Mouse (Mus musculus): Measurements from ENCODE around the gene Sardh. TPM values are rescaled to one million over a fixed set of nuclear protein-coding genes. Genes with fewer than 3 reads are reported as not detected.

The Sardh gene
- polyA plus RNA-seq, 1 experiment from 2014 or later: 5.8 TPM

DNA sequence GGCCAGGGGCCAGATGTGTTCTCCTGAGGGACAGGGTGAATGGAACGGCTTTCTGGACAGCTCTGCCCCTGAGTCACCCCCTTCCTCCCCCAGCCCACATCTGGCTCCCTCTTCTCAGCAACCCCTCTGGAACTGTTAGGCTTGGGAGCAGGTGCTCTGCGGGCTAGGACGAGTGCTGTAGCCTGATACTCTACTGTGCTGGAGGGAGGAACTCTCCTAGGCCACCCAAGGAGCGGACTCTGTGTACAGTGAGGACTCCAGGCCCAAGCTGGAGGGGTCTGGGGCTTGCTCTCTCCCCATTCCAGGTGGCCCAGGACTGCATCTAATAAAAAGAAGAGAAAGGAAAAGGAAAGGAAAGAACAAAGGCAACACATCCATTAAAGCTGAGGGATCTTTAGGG is 58.1 kb downstream of the Sardh start:
- Histone ChIP-seq H3K27me3 (no peaks in the 10 kb centered on the region), H3K4me2 (replicated peaks) (no peak overlapping the region), H3K9me3 (no peaks in the 10 kb centered on the region), H3K4me3 (no peak overlapping the region), H3K36me3 (no peaks in the 10 kb centered on the region), H3K27ac (replicated peaks) (no peak overlapping the region), H3K9ac (replicated peaks) (no peak overlapping the region), H3K4me1 (no peaks in the 10 kb centered on the region)
- no peak for ATAC-seq (ENCODE audit: low FRiP score, low read depth)
- 70% methylated on average over 4 of the region's 4 CpGs for WGBS

DNA sequence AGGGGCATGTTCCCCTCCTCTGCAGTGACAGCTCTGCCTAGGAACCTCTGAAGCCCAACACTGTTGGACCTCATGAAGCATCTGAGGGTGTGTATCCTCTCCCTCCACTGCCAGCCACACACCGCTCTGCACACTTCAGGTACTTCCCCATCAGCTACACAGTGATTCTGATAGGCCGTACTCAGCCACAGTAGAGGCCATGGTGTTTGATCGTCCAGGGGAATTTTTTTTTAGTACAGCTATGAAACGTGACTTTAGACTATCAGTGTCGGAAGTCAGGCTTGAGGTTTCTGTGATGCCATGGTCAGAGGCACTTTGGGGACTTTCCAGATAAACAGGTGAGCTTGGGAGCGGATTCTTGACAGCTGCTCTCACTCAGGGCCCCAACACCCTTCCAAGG is 60.6 kb downstream of the Sardh start:
- no peaks in the 10 kb centered on the region for H3K36me3 ChIP-seq
- no peaks in the 10 kb centered on the region for H3K9me3 ChIP-seq
- no peaks in the 10 kb centered on the region for H3K27me3 ChIP-seq
- no peak overlapping the region for H3K4me2 ChIP-seq (replicated peaks)
- no peaks in the 10 kb centered on the region for H3K4me1 ChIP-seq
- H3K9ac ChIP-seq (replicated peaks): no peak overlapping the region
- no peak overlapping the region for H3K27ac ChIP-seq (replicated peaks)
- H3K4me3 ChIP-seq: no peak overlapping the region
- WGBS: 80% methylated on average over 6 of the region's 6 CpGs
- ATAC-seq (ENCODE audit: low FRiP score, low read depth): no peak

- Histone ChIP-seq H3K36me3 (no peaks in the 10 kb centered on the region), H3K9me3 (no peaks in the 10 kb centered on the region), H3K4me3 (no peak overlapping the region), H3K9ac (replicated peaks) (no peak overlapping the region), H3K4me1 (no peaks in the 10 kb centered on the region), H3K4me2 (replicated peaks) (no peak overlapping the region), H3K27ac (replicated peaks) (no peak overlapping the region), H3K27me3 (no peaks in the 10 kb centered on the region)
- 86% methylated on average over 12 of the region's 12 CpGs for WGBS
- ATAC-seq (ENCODE audit: low FRiP score, low read depth): no peak
Observed at GRCm38 (mm10) chr2:27183734-27184133, 64.4 kb downstream of the Sardh start.

DNA sequence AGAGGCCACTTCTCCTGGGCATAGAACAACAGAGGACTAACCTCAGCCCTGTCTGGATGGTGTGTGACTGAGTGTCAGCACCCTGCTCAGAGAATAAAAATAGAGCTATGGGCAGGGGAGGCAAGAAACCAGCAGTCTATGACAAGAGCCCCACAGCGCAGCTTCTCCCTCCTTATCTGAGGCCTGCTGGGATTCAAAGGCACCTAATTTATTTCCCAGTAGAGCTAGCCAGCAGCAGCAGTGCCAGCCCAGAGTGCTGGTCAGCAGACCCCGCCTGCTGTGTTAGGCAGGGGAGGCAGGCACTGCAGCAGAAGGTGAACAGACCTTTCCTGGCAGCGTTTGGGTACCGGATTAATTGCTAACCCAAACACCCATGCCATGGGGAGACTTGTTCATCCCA is 66.2 kb downstream of the Sardh start:
- WGBS: 69% methylated on average over 4 of the region's 4 CpGs
- Histone ChIP-seq H3K27ac (replicated peaks) (no peak overlapping the region), H3K9me3 (no peaks in the 10 kb centered on the region), H3K36me3 (no peaks in the 10 kb centered on the region), H3K27me3 (peaks cover 5% of the 10 kb centered on the region; the same call in 1 of the 2 replicates), H3K4me1 (no peaks in the 10 kb centered on the region), H3K9ac (replicated peaks) (no peak overlapping the region), H3K4me2 (replicated peaks) (no peak overlapping the region), H3K4me3 (no peak overlapping the region)
- ATAC-seq (ENCODE audit: low FRiP score, low read depth): no peak

GRCm38 (mm10) chr2:27179101-27179500 is 69.0 kb downstream of the Sardh start:
- ATAC-seq (ENCODE audit: low FRiP score, low read depth): no peak
- no peak overlapping the region for H3K4me2 ChIP-seq (replicated peaks)
- no peak overlapping the region for H3K27ac ChIP-seq (replicated peaks)
- peaks cover 5% of the 10 kb centered on the region; the same call in 1 of the 2 replicates for H3K27me3 ChIP-seq
- H3K9ac ChIP-seq (replicated peaks): no peak overlapping the region
- no peaks in the 10 kb centered on the region for H3K4me1 ChIP-seq
- H3K9me3 ChIP-seq: no peaks in the 10 kb centered on the region
- no peaks in the 10 kb centered on the region for H3K36me3 ChIP-seq
- WGBS: 81% methylated on average over 8 of the region's 8 CpGs
- H3K4me3 ChIP-seq: no peak overlapping the region

GRCm38 (mm10) chr2:27175696-27176267 is 72.4 kb downstream of the Sardh start:
- Histone ChIP-seq H3K27ac (replicated peaks) (no peak overlapping the region), H3K4me1 (no peaks in the 10 kb centered on the region), H3K9ac (replicated peaks) (no peak overlapping the region), H3K4me3 (no peak overlapping the region), H3K27me3 (peaks cover 5% of the 10 kb centered on the region; the same call in 1 of the 2 replicates), H3K4me2 (replicated peaks) (no peak overlapping the region), H3K9me3 (no peaks in the 10 kb centered on the region), H3K36me3 (no peaks in the 10 kb centered on the region)
- ATAC-seq (ENCODE audit: low FRiP score, low read depth): no peak
- WGBS: 81% methylated on average over 10 of the region's 10 CpGs

- Histone ChIP-seq H3K4me1 (no peaks in the 10 kb centered on the region), H3K27me3 (peaks cover 5% of the 10 kb centered on the region; the same call in 1 of the 2 replicates), H3K4me3 (no peak overlapping the region), H3K36me3 (no peaks in the 10 kb centered on the region), H3K9me3 (no peaks in the 10 kb centered on the region), H3K27ac (replicated peaks) (no peak overlapping the region), H3K9ac (replicated peaks) (no peak overlapping the region), H3K4me2 (replicated peaks) (no peak overlapping the region)
- WGBS: 77% methylated on average over 2 of the region's 2 CpGs
- ATAC-seq (ENCODE audit: low FRiP score, low read depth): no peak
Observed at GRCm38 (mm10) chr2:27174242-27174641, 73.9 kb downstream of the Sardh start.

GRCm38 (mm10) chr2:27166999-27167398 is 81.1 kb downstream of the Sardh start:
- H3K4me1 ChIP-seq: peaks cover 6% of the 10 kb centered on the region; the same call in 1 of the 2 replicates
- no peak overlapping the region for H3K27ac ChIP-seq (replicated peaks)
- no peak overlapping the region for H3K4me2 ChIP-seq (replicated peaks)
- ATAC-seq (ENCODE audit: low FRiP score, low read depth): no peak
- no peaks in the 10 kb centered on the region for H3K36me3 ChIP-seq
- H3K9me3 ChIP-seq: no peaks in the 10 kb centered on the region
- no peak overlapping the region for H3K4me3 ChIP-seq
- WGBS: 21% methylated on average over 2 of the region's 2 CpGs
- no peaks in the 10 kb centered on the region for H3K27me3 ChIP-seq
- H3K9ac ChIP-seq (replicated peaks): no peak overlapping the region

DNA sequence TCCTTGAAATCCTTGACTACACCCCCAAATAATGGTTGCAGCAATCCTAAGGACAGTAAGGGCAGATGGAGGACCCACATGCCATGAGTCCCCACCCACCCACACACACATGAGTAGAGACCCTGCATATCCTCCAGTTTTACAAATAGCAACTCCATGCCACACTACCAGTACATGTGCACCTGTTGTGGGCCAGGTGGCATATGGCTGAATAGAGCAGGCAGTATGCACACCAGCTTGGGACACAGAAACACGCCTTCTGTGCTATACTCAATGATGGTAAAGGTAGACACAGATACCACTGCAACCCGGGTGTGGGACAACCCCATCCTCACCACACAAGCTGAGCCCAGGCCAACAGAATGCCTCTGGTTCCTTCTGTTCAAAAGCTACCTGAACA is 82.1 kb downstream of the Sardh start:
- Histone ChIP-seq H3K27ac (replicated peaks) (no peak overlapping the region), H3K9ac (replicated peaks) (no peak overlapping the region), H3K36me3 (no peaks in the 10 kb centered on the region), H3K4me3 (no peak overlapping the region), H3K9me3 (no peaks in the 10 kb centered on the region), H3K4me2 (replicated peaks) (no peak overlapping the region), H3K27me3 (no peaks in the 10 kb centered on the region), H3K4me1 (peaks cover 6% of the 10 kb centered on the region; the same call in 1 of the 2 replicates)
- ATAC-seq (ENCODE audit: low FRiP score, low read depth): no peak
- WGBS: 85% methylated on average over 2 of the region's 2 CpGs

DNA sequence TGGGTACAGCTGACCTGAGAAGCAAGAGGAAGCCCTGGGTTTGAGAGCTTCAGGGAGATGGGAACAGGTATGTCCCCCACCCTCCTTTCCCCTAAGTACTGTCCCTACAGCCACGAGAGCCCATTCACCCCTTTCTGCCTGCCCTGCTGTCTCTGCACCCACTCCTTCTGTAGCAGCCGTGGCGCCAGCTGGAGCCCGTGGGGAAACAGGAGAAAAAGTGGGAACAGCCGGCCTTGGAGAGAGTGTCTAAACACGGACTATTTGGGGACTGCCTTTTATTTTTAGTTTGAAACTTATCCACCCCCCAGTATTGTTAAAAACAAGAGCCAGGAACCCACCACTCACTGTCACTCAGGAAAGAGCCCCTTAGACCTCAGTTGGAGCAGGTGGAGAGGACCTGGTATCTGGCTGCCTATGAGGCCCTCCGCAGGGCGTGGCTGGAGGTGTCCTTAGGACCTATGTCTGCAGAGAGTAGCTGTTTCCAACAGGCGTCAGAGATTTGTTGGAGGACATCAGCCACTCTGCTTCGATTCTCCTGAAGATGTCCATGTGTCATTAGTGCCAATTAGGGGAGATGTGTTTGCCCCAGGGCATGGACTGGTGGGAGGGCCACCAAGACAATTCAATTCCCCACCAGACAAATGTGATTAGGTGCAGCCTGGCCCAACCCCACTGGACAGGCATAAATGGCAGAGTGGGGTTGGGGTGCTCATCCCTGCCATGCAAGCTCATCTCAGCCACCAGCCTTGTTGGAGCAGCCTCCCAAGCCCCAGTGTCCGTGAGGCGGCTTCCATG is 83.1 kb downstream of the Sardh start, which contains the start of gene Dbh:
TSS of gene Dbh (plus strand) at position 438 of the 795 bp plus-strand sequence.
- no peaks in the 10 kb centered on the region for H3K9me3 ChIP-seq
- no peaks in the 10 kb centered on the region for H3K27me3 ChIP-seq
- no peak within 1 kb of the TSS for H3K9ac ChIP-seq (replicated peaks)
- no peak for ATAC-seq (ENCODE audit: low FRiP score, low read depth)
- WGBS: 82% methylated on average over 12 of the region's 12 CpGs
- no peak within 1 kb of the TSS for H3K27ac ChIP-seq (replicated peaks)
- H3K36me3 ChIP-seq: no peaks in the 10 kb centered on the region
- no peak within 1 kb of the TSS for H3K4me2 ChIP-seq (replicated peaks)
- H3K4me3 ChIP-seq: no peak within 1 kb of the TSS
- H3K4me1 ChIP-seq: peaks cover 6% of the 10 kb centered on the region; the same call in 1 of the 2 replicates

- Histone ChIP-seq H3K36me3 (no peaks in the 10 kb centered on the region), H3K4me1 (peaks cover 6% of the 10 kb centered on the region; the same call in 1 of the 2 replicates), H3K4me3 (no peak overlapping the region), H3K9me3 (no peaks in the 10 kb centered on the region), H3K4me2 (replicated peaks) (no peak overlapping the region), H3K27ac (replicated peaks) (no peak overlapping the region), H3K9ac (replicated peaks) (no peak overlapping the region), H3K27me3 (no peaks in the 10 kb centered on the region)
- ATAC-seq (ENCODE audit: low FRiP score, low read depth): no peak
- 75% methylated on average over 5 of the region's 5 CpGs for WGBS
Observed at GRCm38 (mm10) chr2:27163851-27164250, 84.3 kb downstream of the Sardh start.

- H3K27ac ChIP-seq (replicated peaks): no peak overlapping the region
- 64% methylated on average over 11 of the region's 11 CpGs for WGBS
- no peak overlapping the region for H3K4me3 ChIP-seq
- H3K27me3 ChIP-seq: no peaks in the 10 kb centered on the region
- no peaks in the 10 kb centered on the region for H3K36me3 ChIP-seq
- ATAC-seq (ENCODE audit: low FRiP score, low read depth): no peak
- no peak overlapping the region for H3K9ac ChIP-seq (replicated peaks)
- H3K4me1 ChIP-seq: peaks cover 6% of the 10 kb centered on the region; the same call in 1 of the 2 replicates
- H3K9me3 ChIP-seq: no peaks in the 10 kb centered on the region
- H3K4me2 ChIP-seq (replicated peaks): no peak overlapping the region
Observed at GRCm38 (mm10) chr2:27162656-27163055, 85.5 kb downstream of the Sardh start.
